In genomic region chr5:139377468-139378270, GRCm38 (mm10) we compare ENCODE assay signal across 8 mouse cellular contexts. TPM values are rescaled to one million over a fixed set of nuclear protein-coding genes. Genes with fewer than 3 reads are reported as not detected.
DNase-seq lines count a peak whose midpoint lies in the region; ATAC-seq lines count a peak whose summit lies in the region.

TSS of gene Gpr146 (plus strand) at chr5:139377697.

- no peak for DNase-seq in midbrain, embryonic 11.5 days (ENCODE audit: low spot score, missing footprints)
- DNase-seq in adrenal gland, adult 18-20 months (ENCODE audit: low spot score in 2 of 2): peak; percentile 56 to 68
- DNase-seq in kidney, adult 11 months: peak; percentile 85
- DNase-seq in liver: peak; percentile 71
- peak; percentile 66 to 78 for DNase-seq in spleen, postnatal 4 days (ENCODE audit: low spot score in 2 of 2)

- 88% methylated on average over 18 of the region's 18 CpGs for WGBS in midbrain, embryonic 13.5 days
- WGBS in midbrain, embryonic 11.5 days: 89% methylated on average over 18 of the region's 18 CpGs

- 0 out of 2 replicates have a peak within 1 kb of the TSS, but pooled peaks have one; percentile 25 for H3K27ac ChIP-seq in midbrain, embryonic 13.5 days
- H3K27ac ChIP-seq in midbrain, embryonic 11.5 days (ENCODE audit: low read depth, low read length): no peak within 1 kb of the TSS; the same call in 1 of the 2 replicates

- no peak for ATAC-seq in midbrain, embryonic 13.5 days
- no peak for ATAC-seq in midbrain, embryonic 11.5 days (ENCODE audit: low FRiP score)
- peak; percentile 14 for ATAC-seq in granulocyte monocyte progenitor cell, adult 5-6 weeks (replicated peaks; ENCODE audit: poor library complexity, severe bottlenecking)
- no peak for ATAC-seq in cerebellum, adult (ENCODE audit: insufficient number of reproducible peaks, low FRiP score, low TSS enrichment)

- H3K36me3 ChIP-seq in midbrain, embryonic 13.5 days: no peaks in the 10 kb centered on the region
- no peaks in the 10 kb centered on the region for H3K36me3 ChIP-seq in midbrain, embryonic 11.5 days (ENCODE audit: control insufficient read depth, insufficient read depth, low read length)

- H3K9me3 ChIP-seq in midbrain, embryonic 13.5 days: no peaks in the 10 kb centered on the region
- H3K9me3 ChIP-seq in midbrain, embryonic 11.5 days (ENCODE audit: control insufficient read depth, low read length): no peaks in the 10 kb centered on the region

- H3K27me3 ChIP-seq in midbrain, embryonic 13.5 days: no peaks in the 10 kb centered on the region
- H3K27me3 ChIP-seq in midbrain, embryonic 11.5 days (ENCODE audit: control insufficient read depth, insufficient read depth, low read length): no peaks in the 10 kb centered on the region

- no peak within 1 kb of the TSS; the same call in 1 of the 2 replicates for H3K9ac ChIP-seq in midbrain, embryonic 13.5 days (replicated peaks)
- no peak within 1 kb of the TSS for H3K9ac ChIP-seq in midbrain, embryonic 11.5 days (ENCODE audit: low read length)

- peaks cover 35% of the 10 kb centered on the region for H3K4me1 ChIP-seq in midbrain, embryonic 13.5 days (replicated peaks)
- peaks cover 7% of the 10 kb centered on the region for H3K4me1 ChIP-seq in midbrain, embryonic 11.5 days (ENCODE audit: control insufficient read depth, insufficient read depth, low read length)

- H3K4me3 ChIP-seq in midbrain, embryonic 13.5 days (replicated peaks): no peak within 1 kb of the TSS
- H3K4me3 ChIP-seq in midbrain, embryonic 11.5 days (ENCODE audit: low read depth, low read length): no peak within 1 kb of the TSS

- H3K4me2 ChIP-seq in midbrain, embryonic 13.5 days (replicated peaks): no peak within 1 kb of the TSS
- H3K4me2 ChIP-seq in midbrain, embryonic 11.5 days: no peak within 1 kb of the TSS

RNA-seq across cellular contexts. Expression of gene Gpr146, which starts in this region (rescaled TPM):
- polyA plus RNA-seq in midbrain, embryonic 13.5 days (2015; fragmentation: Nextera tagmentation; extraction: Ambion mirVana): 1.7 TPM in 2 replicates
- polyA plus RNA-seq in midbrain, embryonic 11.5 days (2014; fragmentation: Nextera tagmentation; extraction: Ambion mirVana): 1.5 and 2.7 TPM in 2 replicates
- 10 to 100 TPM; 11.0 to 23.9 TPM for total RNA-seq in adrenal gland, adult 18-20 months (2021)
- total RNA-seq in granulocyte monocyte progenitor cell, adult 5-6 weeks (2014; fragmentation: Nextera tagmentation): 5.0 and 7.3 TPM in 2 replicates
- 4.0 and 5.4 TPM in 2 replicates for total RNA-seq in granulocyte monocyte progenitor cell, adult 5-6 weeks (2017)
